Mouse (Mus musculus) thymus, adult 2 months (tissue): ENCODE results near the gene 9230104L09Rik.

Experiments
- CTCF ChIP-seq: fragments of 200-500 bp; IDR thresholded peaks from 2 replicates; pipeline ENCODE4 v1.5.1; 2012; ENCODE audit warnings: mild to moderate bottlenecking, control low read depth, low read length, moderate library complexity, borderline replicate concordance; ENCODE audit not compliant: control insufficient read depth, poor library complexity, insufficient read depth; ENCODE audit errors: extremely low read depth
- POLR2A ChIP-seq: fragments of 200-500 bp; IDR thresholded peaks from 2 replicates; pipeline ENCODE4 v1.6.1; 2012; ENCODE audit warnings: mild to moderate bottlenecking, low read length, control low read depth, moderate library complexity; ENCODE audit not compliant: control insufficient read depth, poor library complexity, insufficient read depth; ENCODE audit errors: extremely low read depth

GRCm38 (mm10) chr2:148889331-148890010 lies 24.6 kb upstream of the 9230104L09Rik start:
- TF ChIP-seq CTCF (no peak), POLR2A (no peak)
